Mouse (Mus musculus) midbrain, embryonic 16.5 days (tissue): ENCODE results near the gene S100a7a. TPM values are rescaled to one million over a fixed set of nuclear protein-coding genes. Genes with fewer than 3 reads are reported as not detected.

Experiments
- polyA plus RNA-seq: library from polyadenylated mRNA; unstranded; fragments of >200 nt; fragmentation: Nextera tagmentation; extraction: Ambion mirVana; gene quantifications from 2 replicates; pipeline ENCODE4 v1.2.1, GENCODE M21; 2015

S100a7a gene
- polyA plus RNA-seq, 1 experiment from 2014 or later: not detected

Other genes starting within 250 kb of the S100a7a start
- gene Ints3, start 220.4 kb upstream of the S100a7a start, polyA plus RNA-seq: 30.8 and 31.7 TPM in 2 replicates
- gene Npr1, start 188.2 kb upstream of the S100a7a start, polyA plus RNA-seq: 1.9 TPM in 2 replicates
- 260 and 272 TPM in 2 replicates for gene Ilf2, start 177.9 kb upstream of the S100a7a start, polyA plus RNA-seq
- gene Snapin, start 163.0 kb upstream of the S100a7a start, polyA plus RNA-seq: 85.1 and 86.6 TPM in 2 replicates
- gene Chtop, start 144.5 kb upstream of the S100a7a start, polyA plus RNA-seq: 167 and 181 TPM in 2 replicates
- 12.4 and 19.5 TPM in 2 replicates for gene S100a1, start 139.6 kb upstream of the S100a7a start, polyA plus RNA-seq
- gene S100a13, start 139.6 kb upstream of the S100a7a start, polyA plus RNA-seq: 7.6 and 8.9 TPM in 2 replicates
- not detected in 2 replicates for gene S100a14, start 127.2 kb upstream of the S100a7a start, polyA plus RNA-seq
- gene S100a16, start 116.8 kb upstream of the S100a7a start, polyA plus RNA-seq: 34.4 and 36.5 TPM in 2 replicates
- 0.16 TPM in 1 of 2 replicates, not detected in the other for gene S100a3, start 93.4 kb upstream of the S100a7a start, polyA plus RNA-seq
- not detected in 2 replicates for gene S100a2, start 63.8 kb upstream of the S100a7a start, polyA plus RNA-seq
- gene Gm42674, start 52.1 kb upstream of the S100a7a start, polyA plus RNA-seq: 0.65 TPM in 1 of 2 replicates, not detected in the other
- 0.53 TPM in 1 of 2 replicates, not detected in the other for gene S100a4, start 50.2 kb upstream of the S100a7a start, polyA plus RNA-seq
- not detected in 2 replicates for gene S100a5, start 45.5 kb upstream of the S100a7a start, polyA plus RNA-seq
- gene S100a6, start 41.1 kb upstream of the S100a7a start, polyA plus RNA-seq: 19.3 and 19.4 TPM in 2 replicates
- gene S100a8, start 15.0 kb downstream of the S100a7a start, polyA plus RNA-seq: 4.1 and 5.6 TPM in 2 replicates
- 2.3 and 4.6 TPM in 2 replicates for gene S100a9, start 41.7 kb downstream of the S100a7a start, polyA plus RNA-seq
- not detected in 2 replicates for gene Pglyrp4, start 72.9 kb downstream of the S100a7a start, polyA plus RNA-seq
- gene Gm5849, start 123.9 kb downstream of the S100a7a start, polyA plus RNA-seq: not detected in 2 replicates